Mouse (Mus musculus): ENCODE measurements around the gene Tatdn3. TPM values are rescaled to one million over a fixed set of nuclear protein-coding genes. Genes with fewer than 3 reads are reported as not detected.
A peak's percentile ranks its signal among the peaks of the same experiment; 100 is the strongest.
"Not testable (repeated sequence)": the region's sequence is repeated elsewhere in the genome, so short reads cannot be mapped to it uniquely, and the experiment has no call there.

The Tatdn3 gene
- polyA plus RNA-seq, 1 experiment, result 10.7 TPM

GRCm38 (mm10) chr1:191026021-191026713, 36.6 kb downstream of the Tatdn3 start, which contains the start of gene Flvcr1:
TSS of gene Flvcr1 (minus strand) at chr1:191026158.
- Histone ChIP-seq H3ac (ENCODE audit: control insufficient read depth, insufficient read length) (peak within 1 kb of the TSS; percentile 31), H3K4me3 (peak within 1 kb of the TSS; percentile 75), H3K4me2 (ENCODE audit: low read depth) (peak within 1 kb of the TSS; percentile 98), H3K27me3 (ENCODE audit: control insufficient read depth, insufficient read depth, insufficient read length) (no peaks in the 10 kb centered on the region), H3K36me3 (ENCODE audit: control insufficient read depth, insufficient read depth) (peaks cover 2% of the 10 kb centered on the region), H3K79me2 (ENCODE audit: control insufficient read depth, insufficient read depth) (peaks cover 22% of the 10 kb centered on the region)
- TF ChIP-seq MYOG (IDR thresholded peaks at IDR 0.05; ENCODE audit: control insufficient read depth in 1 of 3, insufficient read depth in 1 of 3, insufficient read length in 2 of 3, low read depth in 2 of 3), result no peak
- no peak for TF ChIP-seq MAX (IDR thresholded peaks at IDR 0.05; ENCODE audit: low read depth)
- no peak for TF ChIP-seq SRF (IDR thresholded peaks at IDR 0.05; ENCODE audit: control insufficient read depth, insufficient read length, low read depth)
- TF ChIP-seq POLR2AphosphoS2 (IDR thresholded peaks at IDR 0.05; ENCODE audit: insufficient read length, low read depth), result no peak
- peak; percentile 42 for TF ChIP-seq REST (IDR thresholded peaks at IDR 0.05; ENCODE audit: insufficient read depth, insufficient read length)
- peak; percentile 92 for TF ChIP-seq POLR2A (IDR thresholded peaks at IDR 0.05; ENCODE audit: insufficient read length, low read depth)
- TF ChIP-seq MYOD1 (IDR thresholded peaks at IDR 0.05; ENCODE audit: control insufficient read depth in 1 of 3, insufficient read length in 2 of 3, low read depth in 2 of 3), result no peak
- no peak for TF ChIP-seq E2F4 (IDR thresholded peaks at IDR 0.05; ENCODE audit: insufficient read depth)
- TF ChIP-seq TCF3 (IDR thresholded peaks at IDR 0.05; ENCODE audit: insufficient read length, low read depth), result no peak
- no peak for TF ChIP-seq USF1 (IDR thresholded peaks at IDR 0.05; ENCODE audit: low read depth)
- TF ChIP-seq TCF12 (IDR thresholded peaks at IDR 0.05; ENCODE audit: insufficient read depth, poor library complexity, severe bottlenecking), result no peak
- TF ChIP-seq CEBPB (IDR thresholded peaks at IDR 0.05; ENCODE audit: insufficient read depth, poor library complexity, severe bottlenecking), result no peak

DNA sequence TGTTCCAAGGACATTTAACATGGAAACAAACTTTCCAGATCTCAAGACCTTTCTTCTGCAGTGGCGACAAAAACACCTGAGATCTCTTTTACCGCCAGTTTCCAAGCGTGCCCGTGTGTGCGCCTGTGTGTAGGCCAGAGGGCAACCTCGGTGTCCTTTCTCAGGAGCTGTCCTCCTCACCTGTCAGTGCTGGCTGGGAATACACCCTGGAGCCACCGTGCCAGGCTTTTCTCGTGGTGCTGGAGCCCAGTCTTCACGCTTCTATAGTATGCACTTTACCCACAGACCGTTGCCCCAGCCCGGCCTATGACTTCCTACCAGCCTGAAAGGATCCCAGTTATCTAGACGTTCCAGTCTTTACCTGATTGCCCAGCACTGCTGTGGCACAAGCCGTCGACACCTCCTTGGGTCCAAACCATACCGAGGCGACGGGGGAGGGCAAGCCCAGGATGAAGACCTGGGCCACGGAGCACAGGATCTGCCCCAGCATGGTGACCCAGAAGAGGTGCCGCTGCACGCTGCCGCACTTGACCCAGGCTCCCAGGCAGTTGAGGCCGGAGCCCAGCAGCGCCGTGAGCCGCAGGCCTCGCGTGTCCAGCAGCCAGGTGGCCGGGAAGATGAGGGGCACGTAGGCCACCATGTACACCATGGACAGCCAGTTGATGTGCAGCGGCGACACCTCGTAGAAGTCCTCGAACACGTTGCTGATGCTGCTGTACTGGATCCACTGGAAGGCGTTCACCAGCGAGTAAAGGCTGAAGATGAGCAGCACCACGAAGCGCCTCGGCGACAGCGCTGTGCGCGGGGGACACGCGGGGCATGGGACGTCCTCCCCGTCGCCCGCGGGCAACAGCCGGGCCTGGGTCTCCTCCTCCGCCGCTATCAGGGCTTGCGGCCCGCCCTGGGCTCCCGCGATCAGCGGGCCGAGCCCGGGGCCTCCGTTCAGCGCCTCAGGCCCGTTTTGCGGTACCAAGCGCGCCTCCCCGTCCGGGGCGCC, 37.4 kb downstream of the Tatdn3 start:
- peaks cover 22% of the 10 kb centered on the region for H3K79me2 ChIP-seq (ENCODE audit: control insufficient read depth, insufficient read depth)
- no peaks in the 10 kb centered on the region for H3K27me3 ChIP-seq (ENCODE audit: control insufficient read depth, insufficient read depth, insufficient read length)
- TF ChIP-seq TCF3 (IDR thresholded peaks at IDR 0.05; ENCODE audit: insufficient read length, low read depth) (no peak), MYOD1 (IDR thresholded peaks at IDR 0.05; ENCODE audit: control insufficient read depth in 1 of 3, insufficient read length in 2 of 3, low read depth in 2 of 3) (peak in 1 of 3 experiments; percentile 18)
- peak overlapping the region; percentile 75 for H3K4me3 ChIP-seq
- peak overlapping the region; percentile 87 for H3K4me2 ChIP-seq (ENCODE audit: low read depth)
- peak overlapping the region; percentile 31 for H3ac ChIP-seq (ENCODE audit: control insufficient read depth, insufficient read length)
- peaks cover 4% of the 10 kb centered on the region for H3K36me3 ChIP-seq (ENCODE audit: control insufficient read depth, insufficient read depth)

DNA sequence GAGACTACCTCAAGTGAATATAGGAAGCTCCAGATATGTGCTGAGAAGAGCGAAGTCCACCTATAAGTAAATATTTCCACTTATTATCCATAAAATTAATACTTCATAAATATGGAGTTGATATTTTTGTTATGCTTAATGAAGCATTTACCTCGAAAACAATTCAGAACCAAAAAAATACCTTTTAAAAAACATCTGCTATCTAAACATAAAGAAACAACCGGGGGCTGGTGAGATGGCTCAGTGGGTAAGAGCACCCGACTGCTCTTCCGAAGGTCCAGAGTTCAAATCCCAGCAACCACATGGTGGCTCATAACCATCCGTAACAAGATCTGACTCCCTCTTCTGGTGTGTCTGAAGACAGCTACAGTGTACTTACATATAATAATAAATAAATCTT, 38.9 kb downstream of the Tatdn3 start:
- not testable (repeated sequence) for H3K4me3 ChIP-seq; H3ac ChIP-seq (ENCODE audit: control insufficient read depth, insufficient read length); H3K36me3 ChIP-seq (ENCODE audit: control insufficient read depth, insufficient read depth)

DNA sequence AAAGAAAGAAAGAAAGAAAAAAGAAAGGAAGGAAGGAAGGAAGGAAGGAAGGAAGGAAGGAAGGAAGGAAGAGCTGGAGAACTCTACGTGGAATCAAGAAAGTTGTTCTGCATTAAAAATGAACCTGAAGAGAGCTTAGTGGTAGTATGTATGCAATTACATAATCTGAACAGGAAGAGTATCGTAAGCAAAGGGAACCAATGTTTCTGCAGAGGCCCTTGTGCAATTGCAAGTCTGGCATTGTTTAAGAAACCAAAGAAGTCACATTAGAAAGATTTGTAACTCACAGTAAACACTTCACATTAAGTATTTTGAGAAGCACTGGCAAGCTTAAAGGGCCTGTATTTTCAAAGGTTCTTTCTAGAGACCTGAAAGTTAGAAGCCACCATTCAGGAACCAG, 39.6 kb downstream of the Tatdn3 start:
- Histone ChIP-seq H3ac (ENCODE audit: control insufficient read depth, insufficient read length) (no peak overlapping the region), H3K4me2 (ENCODE audit: low read depth) (no peak overlapping the region), H3K79me2 (ENCODE audit: control insufficient read depth, insufficient read depth) (peaks cover 22% of the 10 kb centered on the region), H3K36me3 (ENCODE audit: control insufficient read depth, insufficient read depth) (peaks cover 4% of the 10 kb centered on the region), H3K27me3 (ENCODE audit: control insufficient read depth, insufficient read depth, insufficient read length) (no peaks in the 10 kb centered on the region), H3K4me3 (no peak overlapping the region)
- TF ChIP-seq SRF (IDR thresholded peaks at IDR 0.05; ENCODE audit: control insufficient read depth, insufficient read length, low read depth), result no peak
- no peak for TF ChIP-seq CEBPB (IDR thresholded peaks at IDR 0.05; ENCODE audit: insufficient read depth, poor library complexity, severe bottlenecking)
- no peak for TF ChIP-seq TCF12 (IDR thresholded peaks at IDR 0.05; ENCODE audit: insufficient read depth, poor library complexity, severe bottlenecking)
- TF ChIP-seq REST (IDR thresholded peaks at IDR 0.05; ENCODE audit: insufficient read depth, insufficient read length), result no peak
- TF ChIP-seq E2F4 (IDR thresholded peaks at IDR 0.05; ENCODE audit: insufficient read depth), result no peak
- no peak for TF ChIP-seq MAX (IDR thresholded peaks at IDR 0.05; ENCODE audit: low read depth)
- TF ChIP-seq MYOD1 (IDR thresholded peaks at IDR 0.05; ENCODE audit: control insufficient read depth in 1 of 3, insufficient read length in 2 of 3, low read depth in 2 of 3), result no peak
- no peak for TF ChIP-seq MYOG (IDR thresholded peaks at IDR 0.05; ENCODE audit: control insufficient read depth in 1 of 3, insufficient read depth in 1 of 3, insufficient read length in 2 of 3, low read depth in 2 of 3)
- TF ChIP-seq POLR2AphosphoS2 (IDR thresholded peaks at IDR 0.05; ENCODE audit: insufficient read length, low read depth), result no peak
- TF ChIP-seq POLR2A (IDR thresholded peaks at IDR 0.05; ENCODE audit: insufficient read length, low read depth), result no peak
- TF ChIP-seq USF1 (IDR thresholded peaks at IDR 0.05; ENCODE audit: low read depth), result no peak
- TF ChIP-seq TCF3 (IDR thresholded peaks at IDR 0.05; ENCODE audit: insufficient read length, low read depth), result no peak

More for the DNA sequence above, 38.9 kb downstream of the Tatdn3 start:
- H3K79me2 ChIP-seq (ENCODE audit: control insufficient read depth, insufficient read depth), result peaks cover 22% of the 10 kb centered on the region
- H3K27me3 ChIP-seq (ENCODE audit: control insufficient read depth, insufficient read depth, insufficient read length); H3K4me2 ChIP-seq (ENCODE audit: low read depth): not testable (repeated sequence)

GRCm38 (mm10) chr1:191021016-191021415, 41.7 kb downstream of the Tatdn3 start:
- Histone ChIP-seq H3K79me2 (ENCODE audit: control insufficient read depth, insufficient read depth) (peaks cover 22% of the 10 kb centered on the region), H3K27me3 (ENCODE audit: control insufficient read depth, insufficient read depth, insufficient read length) (no peaks in the 10 kb centered on the region), H3ac (ENCODE audit: control insufficient read depth, insufficient read length) (no peak overlapping the region), H3K36me3 (ENCODE audit: control insufficient read depth, insufficient read depth) (peaks cover 10% of the 10 kb centered on the region), H3K4me3 (no peak overlapping the region), H3K4me2 (ENCODE audit: low read depth) (no peak overlapping the region)
- TF ChIP-seq E2F4 (IDR thresholded peaks at IDR 0.05; ENCODE audit: insufficient read depth) (no peak), TCF3 (IDR thresholded peaks at IDR 0.05; ENCODE audit: insufficient read length, low read depth) (no peak), CEBPB (IDR thresholded peaks at IDR 0.05; ENCODE audit: insufficient read depth, poor library complexity, severe bottlenecking) (no peak), MYOD1 (IDR thresholded peaks at IDR 0.05; ENCODE audit: control insufficient read depth in 1 of 3, insufficient read length in 2 of 3, low read depth in 2 of 3) (no peak), MAX (IDR thresholded peaks at IDR 0.05; ENCODE audit: low read depth) (no peak)
